Mouse (Mus musculus) stomach, postnatal 0 days (tissue): Measurements from ENCODE around the gene Kat6b.

Experiments
- CTCF ChIP-seq: IDR thresholded peaks from 2 replicates; pipeline ENCODE4 v1.5.1; 2016; ENCODE audit warnings: antibody characterized with exemption, low read depth, mild to moderate bottlenecking, moderate library complexity
- EP300 ChIP-seq: optimal IDR thresholded peaks from 2 replicates; pipeline ENCODE3; 2016; ENCODE audit warnings: antibody characterized with exemption

GRCm38 (mm10) chr14:21669218-21669617 is 188.0 kb downstream of the Kat6b start:
- TF ChIP-seq CTCF = no peak
- no peak for TF ChIP-seq EP300
